ENCODE assay signal across 8 mouse cellular contexts in the genomic region with DNA sequence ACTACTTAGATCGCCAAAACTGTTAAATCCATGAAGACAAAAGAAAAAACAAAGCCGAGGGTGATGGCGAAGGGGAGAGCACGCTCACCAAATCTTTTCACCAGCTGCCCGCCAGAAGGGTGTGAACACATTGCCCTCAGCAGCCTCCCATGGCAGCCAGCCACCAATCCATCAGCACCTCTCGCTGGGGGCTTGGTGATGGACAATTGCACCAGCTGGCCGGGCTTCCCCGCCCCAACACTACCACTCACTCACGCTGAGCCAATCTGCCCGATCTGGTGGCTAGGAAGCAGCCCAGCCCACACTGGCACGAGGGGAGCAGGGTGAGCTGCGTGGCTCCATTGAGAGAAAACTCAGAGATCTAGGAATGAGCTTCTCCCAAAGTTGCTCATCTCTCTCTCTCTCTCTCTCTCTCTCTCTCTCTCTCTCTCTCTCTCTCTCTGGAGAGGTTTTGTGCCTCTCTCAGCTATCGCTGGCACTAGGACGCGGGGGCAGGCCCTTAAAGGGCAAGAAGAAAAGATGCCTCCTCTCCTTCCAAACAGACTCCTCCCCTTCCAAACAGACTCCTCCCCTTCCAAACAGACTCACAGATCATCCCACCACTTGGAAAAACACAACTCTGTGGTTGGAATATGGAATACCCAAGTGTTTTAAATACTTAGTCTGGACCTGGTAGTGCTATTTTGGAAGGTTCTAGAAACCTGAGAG.
DNase-seq lines count a peak whose midpoint lies in the region; ATAC-seq and TF ChIP-seq lines count a peak whose summit lies in the region.

No protein-coding gene starts in this region.

- no peaks in the 10 kb centered on the region for H3K27me3 ChIP-seq in cerebellum, adult 2 months (ENCODE audit: control insufficient read depth, insufficient read depth, low read length)
- no peaks in the 10 kb centered on the region for H3K27me3 ChIP-seq in midbrain, embryonic 13.5 days

- H3K36me3 ChIP-seq in midbrain, embryonic 13.5 days = 0 out of 2 replicates have a peak, but pooled peaks cover 5% of the 10 kb centered on the region

- WGBS in cerebellum, adult 2 months = 10% methylated on average over 15 of the region's 15 CpGs
- 45% methylated on average over 15 of the region's 15 CpGs for WGBS in midbrain, embryonic 13.5 days

- no peak for TF ChIP-seq CTCF in cerebellum, adult 2 months (IDR thresholded peaks at IDR 0.05; ENCODE audit: borderline replicate concordance, insufficient read depth, low read depth, low read length)

- H3K4me2 ChIP-seq in midbrain, embryonic 13.5 days (replicated peaks) = no peak overlapping the region

- peak; percentile 23 for DNase-seq in 3T3-L1 (ENCODE audit: low read depth, low spot score)
- DNase-seq in cerebellum, adult 2 months = peak; percentile 86 to 92
- peak; percentile 30 to 51 for DNase-seq in frontal cortex, postnatal 36 days (ENCODE audit: low spot score in 2 of 2)
- peak; percentile 46 to 59 for DNase-seq in layer of hippocampus, adult 8-10 months (ENCODE audit: low spot score in 2 of 2)
- DNase-seq in testis, postnatal 10 days (ENCODE audit: low spot score) = no peak
- no peak for DNase-seq in kidney, adult 11 months
- DNase-seq in thymus, postnatal 25 days = no peak

- no peak overlapping the region for H3K9ac ChIP-seq in midbrain, embryonic 13.5 days (replicated peaks)

- peak; percentile 90 for ATAC-seq in midbrain, embryonic 13.5 days

- no peak overlapping the region for H3K4me3 ChIP-seq in cerebellum, adult 2 months (replicated peaks; ENCODE audit: insufficient read depth, low read depth, low read length)
- H3K4me3 ChIP-seq in midbrain, embryonic 13.5 days (replicated peaks) = no peak overlapping the region

- H3K4me1 ChIP-seq in cerebellum, adult 2 months (ENCODE audit: control insufficient read depth, insufficient read depth, low read length) = peaks cover 5% of the 10 kb centered on the region
- peaks cover 4% of the 10 kb centered on the region; the same call in 1 of the 2 replicates for H3K4me1 ChIP-seq in midbrain, embryonic 13.5 days (replicated peaks)

- 0 out of 2 replicates have a peak, but pooled peaks cover 5% of the 10 kb centered on the region for H3K9me3 ChIP-seq in midbrain, embryonic 13.5 days

- no peak overlapping the region for H3K27ac ChIP-seq in cerebellum, adult 2 months (ENCODE audit: insufficient read depth, low read length)
- H3K27ac ChIP-seq in midbrain, embryonic 13.5 days = peak overlapping the region; percentile 45

- TF ChIP-seq POLR2A in cerebellum, adult 2 months (IDR thresholded peaks at IDR 0.05; ENCODE audit: borderline replicate concordance, insufficient read depth, low read length) = no peak

Comparison
In these comparisons a context has a peak if more than half of its experiments do, and no peak if none do; other contexts are left out.
1. DNase-seq: peak in 3T3-L1 (single experiment), cerebellum, adult 2 months (2 of 2), frontal cortex, postnatal 36 days (2 of 2) and layer of hippocampus, adult 8-10 months (2 of 2); none in testis, postnatal 10 days (single experiment), kidney, adult 11 months (single experiment) and thymus, postnatal 25 days (single experiment).